Mouse (Mus musculus): ENCODE measurements around the gene Ecd. TPM values are rescaled to one million over a fixed set of nuclear protein-coding genes. Genes with fewer than 3 reads are reported as not detected.

Gene Ecd
- polyA plus RNA-seq, 1 experiment from 2014 or later: 30.8 TPM

GRCm38 (mm10) chr14:20377112-20377521 lies 29.2 kb upstream of the Ecd start:
- H3K9me3 ChIP-seq: no peaks in the 10 kb centered on the region
- H3K4me1 ChIP-seq: peaks cover 23% of the 10 kb centered on the region
- ATAC-seq (ENCODE audit: extremely low read depth, insufficient number of reproducible peaks, low FRiP score, low TSS enrichment): peak; percentile 37; the same call in 1 of the 2 replicates
- WGBS: 47% methylated on average over 4 of the region's 4 CpGs
- H3K27ac ChIP-seq (replicated peaks): peak overlapping the region; percentile 66
- no peaks in the 10 kb centered on the region for H3K27me3 ChIP-seq (replicated peaks)
- peaks cover 70% of the 10 kb centered on the region for H3K36me3 ChIP-seq
- H3K4me2 ChIP-seq: no peak overlapping the region
- H3K9ac ChIP-seq: no peak overlapping the region; the same call in 1 of the 2 replicates
- H3K4me3 ChIP-seq: no peak overlapping the region

- Histone ChIP-seq H3K36me3 (peaks cover 73% of the 10 kb centered on the region), H3K27ac (replicated peaks) (no peak overlapping the region), H3K9ac (no peak overlapping the region), H3K4me2 (no peak overlapping the region), H3K9me3 (no peaks in the 10 kb centered on the region), H3K4me1 (peaks cover 5% of the 10 kb centered on the region), H3K27me3 (replicated peaks) (no peaks in the 10 kb centered on the region), H3K4me3 (no peak overlapping the region)
- ATAC-seq (ENCODE audit: extremely low read depth, insufficient number of reproducible peaks, low FRiP score, low TSS enrichment): no peak
- 84% methylated on average over 1 of the region's 1 CpGs for WGBS
Measured at GRCm38 (mm10) chr14:20371854-20372253, 23.9 kb upstream of the Ecd start.

- H3K4me1 ChIP-seq: no peaks in the 10 kb centered on the region
- no peak overlapping the region for H3K27ac ChIP-seq (replicated peaks)
- H3K36me3 ChIP-seq: peaks cover 72% of the 10 kb centered on the region
- H3K9ac ChIP-seq: no peak overlapping the region
- WGBS: 80% methylated on average over 7 of the region's 7 CpGs
- no peak overlapping the region for H3K4me3 ChIP-seq
- no peak overlapping the region for H3K4me2 ChIP-seq
- no peaks in the 10 kb centered on the region for H3K9me3 ChIP-seq
- no peak for ATAC-seq (ENCODE audit: extremely low read depth, insufficient number of reproducible peaks, low FRiP score, low TSS enrichment)
- no peaks in the 10 kb centered on the region for H3K27me3 ChIP-seq (replicated peaks)
Measured at GRCm38 (mm10) chr14:20370798-20371197, 22.9 kb upstream of the Ecd start.

- H3K4me1 ChIP-seq: no peaks in the 10 kb centered on the region
- H3K4me2 ChIP-seq: no peak overlapping the region
- ATAC-seq (ENCODE audit: extremely low read depth, insufficient number of reproducible peaks, low FRiP score, low TSS enrichment): no peak
- no peak overlapping the region for H3K4me3 ChIP-seq
- H3K36me3 ChIP-seq: peaks cover 73% of the 10 kb centered on the region
- no peak overlapping the region for H3K9ac ChIP-seq
- WGBS: 91% methylated on average over 3 of the region's 3 CpGs
- H3K9me3 ChIP-seq: no peaks in the 10 kb centered on the region
- no peaks in the 10 kb centered on the region for H3K27me3 ChIP-seq (replicated peaks)
- no peak overlapping the region for H3K27ac ChIP-seq (replicated peaks)
Measured at GRCm38 (mm10) chr14:20368271-20368670, 20.4 kb upstream of the Ecd start.

GRCm38 (mm10) chr14:20363230-20363629 lies 15.3 kb upstream of the Ecd start:
- Histone ChIP-seq H3K4me1 (no peaks in the 10 kb centered on the region), H3K4me2 (no peak overlapping the region), H3K36me3 (peaks cover 88% of the 10 kb centered on the region), H3K27me3 (replicated peaks) (no peaks in the 10 kb centered on the region), H3K27ac (replicated peaks) (no peak overlapping the region), H3K4me3 (no peak overlapping the region), H3K9me3 (no peaks in the 10 kb centered on the region), H3K9ac (no peak overlapping the region)
- 83% methylated on average over 4 of the region's 4 CpGs for WGBS
- ATAC-seq (ENCODE audit: extremely low read depth, insufficient number of reproducible peaks, low FRiP score, low TSS enrichment): no peak

GRCm38 (mm10) chr14:20347441-20347990 lies 405 bp downstream of the Ecd start:
- H3K27me3 ChIP-seq (replicated peaks): no peaks in the 10 kb centered on the region
- WGBS: 4% methylated on average over 15 of the region's 15 CpGs
- peak overlapping the region; percentile 77 for H3K4me3 ChIP-seq
- no peaks in the 10 kb centered on the region for H3K9me3 ChIP-seq
- peak overlapping the region; percentile 96 for H3K27ac ChIP-seq (replicated peaks)
- H3K4me2 ChIP-seq: peak overlapping the region; percentile 84
- peak overlapping the region; percentile 91 for H3K9ac ChIP-seq
- peak; percentile 27; the same call in 1 of the 2 replicates for ATAC-seq (ENCODE audit: extremely low read depth, insufficient number of reproducible peaks, low FRiP score, low TSS enrichment)
- peaks cover 23% of the 10 kb centered on the region for H3K4me1 ChIP-seq
- H3K36me3 ChIP-seq: peaks cover 42% of the 10 kb centered on the region

GRCm38 (mm10) chr14:20345885-20346284 lies 2.0 kb downstream of the Ecd start:
- H3K27me3 ChIP-seq (replicated peaks): no peaks in the 10 kb centered on the region
- H3K27ac ChIP-seq (replicated peaks): no peak overlapping the region
- H3K4me2 ChIP-seq: no peak overlapping the region
- no peak overlapping the region for H3K9ac ChIP-seq
- 86% methylated on average over 9 of the region's 9 CpGs for WGBS
- H3K9me3 ChIP-seq: no peaks in the 10 kb centered on the region
- no peak for ATAC-seq (ENCODE audit: extremely low read depth, insufficient number of reproducible peaks, low FRiP score, low TSS enrichment)
- H3K4me3 ChIP-seq: no peak overlapping the region
- peaks cover 43% of the 10 kb centered on the region for H3K36me3 ChIP-seq
- peaks cover 23% of the 10 kb centered on the region for H3K4me1 ChIP-seq

- H3K27me3 ChIP-seq (replicated peaks): no peaks in the 10 kb centered on the region
- H3K4me2 ChIP-seq: no peak overlapping the region
- peaks cover 74% of the 10 kb centered on the region for H3K36me3 ChIP-seq
- no peak overlapping the region for H3K27ac ChIP-seq (replicated peaks)
- peaks cover 2% of the 10 kb centered on the region; the same call in 1 of the 2 replicates for H3K9me3 ChIP-seq
- H3K4me1 ChIP-seq: peaks cover 2% of the 10 kb centered on the region; the same call in 1 of the 2 replicates
- no peak for ATAC-seq (ENCODE audit: extremely low read depth, insufficient number of reproducible peaks, low FRiP score, low TSS enrichment)
- H3K9ac ChIP-seq: no peak overlapping the region
- WGBS: 81% methylated on average over 7 of the region's 7 CpGs
- no peak overlapping the region for H3K4me3 ChIP-seq
Measured at GRCm38 (mm10) chr14:20340866-20341265, 7.1 kb downstream of the Ecd start.

GRCm38 (mm10) chr14:20340149-20340548 lies 7.8 kb downstream of the Ecd start:
- peaks cover 2% of the 10 kb centered on the region; the same call in 1 of the 2 replicates for H3K9me3 ChIP-seq
- peaks cover 75% of the 10 kb centered on the region for H3K36me3 ChIP-seq
- no peak for ATAC-seq (ENCODE audit: extremely low read depth, insufficient number of reproducible peaks, low FRiP score, low TSS enrichment)
- WGBS: 85% methylated on average over 8 of the region's 8 CpGs
- no peak overlapping the region for H3K27ac ChIP-seq (replicated peaks)
- H3K27me3 ChIP-seq (replicated peaks): no peaks in the 10 kb centered on the region
- no peak overlapping the region for H3K4me2 ChIP-seq
- H3K9ac ChIP-seq: no peak overlapping the region
- no peak overlapping the region for H3K4me3 ChIP-seq
- no peaks in the 10 kb centered on the region for H3K4me1 ChIP-seq

- Histone ChIP-seq H3K4me2 (no peak overlapping the region), H3K27me3 (replicated peaks) (no peaks in the 10 kb centered on the region), H3K4me3 (no peak overlapping the region), H3K9ac (no peak overlapping the region), H3K4me1 (no peaks in the 10 kb centered on the region), H3K27ac (replicated peaks) (no peak overlapping the region), H3K36me3 (peaks cover 76% of the 10 kb centered on the region), H3K9me3 (peaks cover 2% of the 10 kb centered on the region; the same call in 1 of the 2 replicates)
- WGBS: 93% methylated on average over 5 of the region's 5 CpGs
- no peak for ATAC-seq (ENCODE audit: extremely low read depth, insufficient number of reproducible peaks, low FRiP score, low TSS enrichment)
Measured at GRCm38 (mm10) chr14:20339415-20339814, 8.5 kb downstream of the Ecd start.

- no peaks in the 10 kb centered on the region for H3K4me1 ChIP-seq
- H3K4me3 ChIP-seq: no peak overlapping the region
- H3K9ac ChIP-seq: no peak overlapping the region
- H3K36me3 ChIP-seq: peaks cover 96% of the 10 kb centered on the region
- no peak overlapping the region for H3K4me2 ChIP-seq
- no peaks in the 10 kb centered on the region for H3K27me3 ChIP-seq (replicated peaks)
- no peaks in the 10 kb centered on the region for H3K9me3 ChIP-seq
- no peak for ATAC-seq (ENCODE audit: extremely low read depth, insufficient number of reproducible peaks, low FRiP score, low TSS enrichment)
- no peak overlapping the region for H3K27ac ChIP-seq (replicated peaks)
- 84% methylated on average over 4 of the region's 4 CpGs for WGBS
Measured at GRCm38 (mm10) chr14:20331316-20331715, 16.6 kb downstream of the Ecd start.

- 77% methylated on average over 9 of the region's 9 CpGs for WGBS
- no peak overlapping the region for H3K4me3 ChIP-seq
- ATAC-seq (ENCODE audit: extremely low read depth, insufficient number of reproducible peaks, low FRiP score, low TSS enrichment): no peak
- H3K9me3 ChIP-seq: no peaks in the 10 kb centered on the region
- no peaks in the 10 kb centered on the region for H3K4me1 ChIP-seq
- no peaks in the 10 kb centered on the region for H3K27me3 ChIP-seq (replicated peaks)
- H3K4me2 ChIP-seq: no peak overlapping the region
- peaks cover 94% of the 10 kb centered on the region for H3K36me3 ChIP-seq
- no peak overlapping the region for H3K9ac ChIP-seq
- H3K27ac ChIP-seq (replicated peaks): no peak overlapping the region
Measured at GRCm38 (mm10) chr14:20328474-20328873, 19.4 kb downstream of the Ecd start.
